Mouse (Mus musculus) stomach, embryonic 16.5 days (tissue): ENCODE results near the gene Msi2. TPM values are rescaled to one million over a fixed set of nuclear protein-coding genes. Genes with fewer than 3 reads are reported as not detected.

Source experiments
- ATAC-seq: fragments of 200-750 bp; cut with Nextera tagmentation; 2 replicates; pipeline ENCODE4 v1.8.0; 2017; ENCODE audit warnings: moderate number of reproducible peaks, moderate TSS enrichment; ENCODE audit not compliant: insufficient read depth, low FRiP score
- H3K27ac ChIP-seq: fragments of 300-500 bp; sonication (generic); 2 replicates; pipeline ENCODE4 v1.5.1; 2014; ENCODE audit warnings: low read length
- H3K27me3 ChIP-seq: fragments of 300-500 bp; sonication (generic); 2 replicates; pipeline ENCODE4 v1.6.1; 2014; ENCODE audit warnings: low read length, control low read depth, mixed read lengths; ENCODE audit not compliant: control insufficient read depth, insufficient read depth
- H3K36me3 ChIP-seq: fragments of 300-500 bp; sonication (generic); 2 replicates; pipeline ENCODE4 v1.6.1; 2014; ENCODE audit warnings: low read length; ENCODE audit not compliant: control insufficient read depth, insufficient read depth
- H3K4me1 ChIP-seq: fragments of 300-500 bp; sonication (generic); 2 replicates; pipeline ENCODE4 v1.6.1; 2014; ENCODE audit warnings: low read length, control low read depth, mixed read lengths; ENCODE audit not compliant: control insufficient read depth, insufficient read depth
- H3K4me2 ChIP-seq: fragments of 300-500 bp; sonication (generic); 2 replicates; pipeline ENCODE4 v1.6.1; 2014; ENCODE audit warnings: low read depth, low read length, mixed read lengths
- H3K4me3 ChIP-seq: fragments of 300-500 bp; sonication (generic); replicated peaks from 2 replicates; pipeline ENCODE4 v1.5.1; 2014; ENCODE audit warnings: mild to moderate bottlenecking, low read length
- H3K9ac ChIP-seq: fragments of 300-500 bp; sonication (generic); 2 replicates; pipeline ENCODE4 v1.6.1; 2014; ENCODE audit warnings: low read length
- H3K9me3 ChIP-seq: fragments of 300-500 bp; sonication (generic); replicated peaks from 2 replicates; pipeline ENCODE4 v1.6.1; 2016; ENCODE audit warnings: low read length, control low read depth; ENCODE audit not compliant: control insufficient read depth
- WGBS: fragments of 180-500 bp; shearing (Covaris S2); extraction: QIAGEN DNeasy Blood & Tissue Kit; methylation state at CpG from one replicate; pipeline ENCODE4 v1.1.7; 2014; 5-methylcytosine and 5-hydroxymethylcytosine counted together
- polyA plus RNA-seq: library from polyadenylated mRNA; unstranded; fragments of >200 nt; fragmentation: Nextera tagmentation; extraction: Ambion mirVana; gene quantifications from 2 replicates; pipeline ENCODE4 v1.2.1, GENCODE M21; 2015

Gene Msi2
- polyA plus RNA-seq, 1 experiment from 2014 or later, result 11.7 TPM

GRCm38 (mm10) chr11:88550083-88550907 lies 168.0 kb downstream of the Msi2 start:
- Histone ChIP-seq H3K36me3 (no peaks in the 10 kb centered on the region), H3K27me3 (no peaks in the 10 kb centered on the region), H3K4me2 (no peak overlapping the region), H3K9me3 (no peaks in the 10 kb centered on the region), H3K4me1 (peaks cover 43% of the 10 kb centered on the region), H3K9ac (peak overlapping the region; percentile 20), H3K4me3 (no peak overlapping the region), H3K27ac (peak overlapping the region; percentile 31; the same call in 1 of the 2 replicates)
- ATAC-seq, result no peak
- WGBS, result 73% methylated on average over 6 of the region's 6 CpGs

GRCm38 (mm10) chr11:88549529-88549900 lies 168.8 kb downstream of the Msi2 start:
- Histone ChIP-seq H3K9ac (no peak overlapping the region), H3K27ac (no peak overlapping the region), H3K4me2 (no peak overlapping the region), H3K9me3 (no peaks in the 10 kb centered on the region), H3K27me3 (no peaks in the 10 kb centered on the region), H3K36me3 (no peaks in the 10 kb centered on the region), H3K4me1 (peaks cover 41% of the 10 kb centered on the region), H3K4me3 (no peak overlapping the region)
- 87% methylated on average over 13 of the region's 13 CpGs for WGBS
- ATAC-seq, result no peak

GRCm38 (mm10) chr11:88548832-88549528 lies 169.3 kb downstream of the Msi2 start:
- Histone ChIP-seq H3K4me2 (no peak overlapping the region), H3K9ac (no peak overlapping the region), H3K4me3 (no peak overlapping the region), H3K27ac (no peak overlapping the region), H3K36me3 (no peaks in the 10 kb centered on the region), H3K9me3 (no peaks in the 10 kb centered on the region), H3K27me3 (no peaks in the 10 kb centered on the region), H3K4me1 (peaks cover 36% of the 10 kb centered on the region)
- no peak for ATAC-seq
- WGBS, result 75% methylated on average over 6 of the region's 6 CpGs

- Histone ChIP-seq H3K27me3 (no peaks in the 10 kb centered on the region), H3K36me3 (no peaks in the 10 kb centered on the region), H3K4me1 (peaks cover 32% of the 10 kb centered on the region), H3K4me2 (no peak overlapping the region), H3K4me3 (no peak overlapping the region), H3K9me3 (no peaks in the 10 kb centered on the region), H3K27ac (no peak overlapping the region), H3K9ac (no peak overlapping the region)
- no peak for ATAC-seq
- WGBS, result 77% methylated on average over 7 of the region's 7 CpGs
Observed at GRCm38 (mm10) chr11:88548423-88548822, 169.9 kb downstream of the Msi2 start.

GRCm38 (mm10) chr11:88543771-88544170 lies 174.5 kb downstream of the Msi2 start:
- Histone ChIP-seq H3K27me3 (no peaks in the 10 kb centered on the region), H3K9ac (no peak overlapping the region), H3K36me3 (no peaks in the 10 kb centered on the region), H3K9me3 (no peaks in the 10 kb centered on the region), H3K4me3 (no peak overlapping the region), H3K4me1 (peaks cover 29% of the 10 kb centered on the region), H3K4me2 (no peak overlapping the region), H3K27ac (no peak overlapping the region)
- no peak for ATAC-seq
- 83% methylated on average over 6 of the region's 6 CpGs for WGBS

GRCm38 (mm10) chr11:88542817-88543216 lies 175.5 kb downstream of the Msi2 start:
- Histone ChIP-seq H3K4me1 (peaks cover 28% of the 10 kb centered on the region), H3K9ac (no peak overlapping the region), H3K4me3 (no peak overlapping the region), H3K4me2 (no peak overlapping the region), H3K36me3 (no peaks in the 10 kb centered on the region), H3K27ac (no peak overlapping the region), H3K9me3 (no peaks in the 10 kb centered on the region), H3K27me3 (no peaks in the 10 kb centered on the region)
- no peak for ATAC-seq
- WGBS, result 42% methylated on average over 3 of the region's 3 CpGs

- H3K36me3 ChIP-seq, result no peaks in the 10 kb centered on the region
- no peak for ATAC-seq
- WGBS, result 73% methylated on average over 15 of the region's 15 CpGs
- no peak overlapping the region; the same call in 1 of the 2 replicates for H3K27ac ChIP-seq
- H3K9ac ChIP-seq, result no peak overlapping the region
- no peaks in the 10 kb centered on the region for H3K9me3 ChIP-seq
- H3K4me3 ChIP-seq, result no peak overlapping the region
- H3K4me2 ChIP-seq, result no peak overlapping the region
- H3K4me1 ChIP-seq, result peaks cover 27% of the 10 kb centered on the region
- H3K27me3 ChIP-seq, result no peaks in the 10 kb centered on the region
Observed at GRCm38 (mm10) chr11:88541666-88542639, 176.4 kb downstream of the Msi2 start.

- ATAC-seq, result no peak
- H3K36me3 ChIP-seq, result no peaks in the 10 kb centered on the region
- H3K4me2 ChIP-seq, result no peak overlapping the region
- H3K4me3 ChIP-seq, result no peak overlapping the region
- H3K9me3 ChIP-seq, result no peaks in the 10 kb centered on the region
- H3K4me1 ChIP-seq, result peaks cover 27% of the 10 kb centered on the region
- no peak overlapping the region for H3K9ac ChIP-seq
- WGBS, result 65% methylated on average over 8 of the region's 8 CpGs
- no peak overlapping the region; the same call in 1 of the 2 replicates for H3K27ac ChIP-seq
- H3K27me3 ChIP-seq, result no peaks in the 10 kb centered on the region
Observed at GRCm38 (mm10) chr11:88539637-88540478, 178.5 kb downstream of the Msi2 start.
